Mouse (Mus musculus) ES-E14 (cell line): Measurements from ENCODE around the gene Olfr1051.
"Not testable (repeated sequence)": the region's sequence is repeated elsewhere in the genome, so short reads cannot be mapped to it uniquely, and the experiment has no call there.

Source experiments
- CHD2 ChIP-seq: IDR thresholded peaks from 2 replicates; pipeline ENCODE4 v1.6.1; 2014; ENCODE audit warnings: mild to moderate bottlenecking, low read depth, low read length, inconsistent platforms
- HCFC1 ChIP-seq: IDR thresholded peaks from 2 replicates; pipeline ENCODE4 v1.6.1; 2012; ENCODE audit warnings: low read length, inconsistent platforms, borderline replicate concordance; ENCODE audit not compliant: insufficient read depth
- MAFK ChIP-seq: IDR thresholded peaks from 2 replicates; pipeline ENCODE4 v1.6.1; 2014; ENCODE audit warnings: mild to moderate bottlenecking, low read depth, low read length, inconsistent platforms; ENCODE audit not compliant: insufficient read depth
- ZC3H11A ChIP-seq: IDR thresholded peaks from 2 replicates; pipeline ENCODE4 v1.6.1; 2012; ENCODE audit warnings: low read depth, mild to moderate bottlenecking, inconsistent platforms, low read length, borderline replicate concordance
- ZNF384 ChIP-seq: IDR thresholded peaks from 2 replicates; pipeline ENCODE4 v1.6.1; 2012; ENCODE audit warnings: low read depth, low read length, inconsistent platforms

DNA sequence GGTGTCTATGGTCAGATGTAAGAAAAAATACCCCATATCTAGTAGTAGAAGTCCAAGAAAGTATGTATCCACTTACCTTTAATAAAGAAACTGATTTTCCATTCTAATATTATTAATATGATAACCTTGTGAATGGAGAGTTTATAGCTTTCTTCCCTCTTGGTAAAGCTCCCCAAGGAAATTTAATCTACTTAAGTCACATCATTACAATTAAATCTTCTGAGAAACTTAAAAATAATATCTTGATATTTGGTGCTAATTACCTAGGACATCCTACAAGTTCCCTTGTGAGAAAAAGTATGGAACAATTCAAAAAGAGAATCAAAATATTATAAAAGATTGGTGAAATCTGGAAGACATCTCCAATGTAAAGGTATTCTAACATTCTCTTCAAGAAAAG, 20.7 kb downstream of the Olfr1051 start, which contains the start of gene Olfr1049:
- TF ChIP-seq CHD2, ZNF384, HCFC1, MAFK, ZC3H11A: not testable (repeated sequence)
